Mouse (Mus musculus): ENCODE measurements around the gene Fam208b. TPM values are rescaled to one million over a fixed set of nuclear protein-coding genes. Genes with fewer than 3 reads are reported as not detected.

Fam208b gene
- polyA plus RNA-seq, 1 experiment: 31.1 TPM

DNA sequence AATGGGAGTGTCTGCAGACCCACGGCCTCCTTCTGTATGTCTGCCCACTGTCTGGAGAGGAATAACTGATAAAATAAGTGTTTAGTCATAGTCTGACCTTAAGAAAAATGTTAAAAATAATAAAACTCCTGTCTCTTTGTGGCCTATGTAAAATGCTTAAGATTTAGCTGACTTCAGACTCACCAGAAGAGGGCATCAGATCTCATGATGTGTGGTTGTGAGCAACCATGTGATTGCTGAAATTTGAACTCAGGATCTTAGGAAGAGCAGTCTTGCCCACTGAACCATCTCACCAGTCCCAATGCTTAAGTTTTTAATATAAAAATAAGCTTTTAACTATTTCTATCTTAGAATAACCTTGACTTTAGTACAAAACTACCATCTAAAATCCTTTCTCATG lies 47.8 kb downstream of the Fam208b start:
- TF ChIP-seq POLR2A (IDR thresholded peaks at IDR 0.05; ENCODE audit: borderline replicate concordance, extremely low read depth, insufficient read depth, insufficient read length, poor library complexity, severe bottlenecking): no peak
- no peak for TF ChIP-seq CTCF (IDR thresholded peaks at IDR 0.05; ENCODE audit: borderline replicate concordance, extremely low read depth, insufficient read depth, insufficient read length)
- no peak for DNase-seq (ENCODE audit: low read depth)

GRCm38 (mm10) chr13:3547856-3548255 lies 63.1 kb downstream of the Fam208b start:
- TF ChIP-seq CTCF (IDR thresholded peaks at IDR 0.05; ENCODE audit: borderline replicate concordance, extremely low read depth, insufficient read depth, insufficient read length): no peak

DNA sequence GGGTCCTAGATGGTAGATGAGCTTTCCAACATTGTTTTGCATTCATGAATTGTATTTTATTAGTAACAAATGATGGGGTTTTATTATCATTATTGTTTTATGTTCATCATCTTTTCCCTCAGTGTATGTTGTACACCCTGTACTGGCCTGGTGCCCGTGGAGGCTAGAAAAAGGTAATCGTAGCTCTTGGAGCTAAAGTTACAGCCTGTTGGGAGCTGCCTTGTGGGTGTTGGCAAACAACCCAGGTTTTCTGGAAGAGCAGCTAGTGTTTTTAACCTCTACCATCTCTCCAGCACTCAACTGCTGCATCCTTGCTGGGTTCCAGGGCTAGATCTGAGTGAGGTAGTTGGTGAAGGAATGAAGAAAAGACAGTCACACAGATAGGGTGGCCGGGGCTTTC lies 63.5 kb downstream of the Fam208b start:
- no peak for TF ChIP-seq CTCF (IDR thresholded peaks at IDR 0.05; ENCODE audit: borderline replicate concordance, extremely low read depth, insufficient read depth, insufficient read length)
- TF ChIP-seq POLR2A (IDR thresholded peaks at IDR 0.05; ENCODE audit: borderline replicate concordance, extremely low read depth, insufficient read depth, insufficient read length, poor library complexity, severe bottlenecking): no peak
- DNase-seq (ENCODE audit: low read depth): no peak

More at GRCm38 (mm10) chr13:3547856-3548255, 63.1 kb downstream of the Fam208b start:
- no peak for DNase-seq (ENCODE audit: low read depth)

DNA sequence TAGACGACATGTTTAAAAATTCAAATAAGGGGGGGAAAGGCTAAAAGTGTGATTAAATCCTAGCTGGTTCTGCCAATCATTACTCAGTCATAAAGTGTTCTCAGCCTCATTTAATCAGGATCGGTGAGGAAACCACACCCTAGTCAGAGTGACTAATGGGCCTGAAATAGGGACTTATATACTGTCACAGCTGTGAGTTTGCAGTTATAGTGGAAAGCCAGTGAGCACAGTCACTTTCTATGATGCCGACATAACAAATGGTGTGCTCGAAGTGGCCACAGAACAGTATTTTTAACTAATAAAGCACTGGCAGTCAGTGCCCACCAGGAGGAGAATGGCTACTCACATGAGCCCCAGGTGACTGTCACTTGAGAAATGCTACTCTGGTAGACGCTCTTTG lies 66.0 kb downstream of the Fam208b start:
- TF ChIP-seq CTCF (IDR thresholded peaks at IDR 0.05; ENCODE audit: borderline replicate concordance, extremely low read depth, insufficient read depth, insufficient read length) (no peak), POLR2A (IDR thresholded peaks at IDR 0.05; ENCODE audit: borderline replicate concordance, extremely low read depth, insufficient read depth, insufficient read length, poor library complexity, severe bottlenecking) (no peak)
- DNase-seq (ENCODE audit: low read depth): no peak

DNA sequence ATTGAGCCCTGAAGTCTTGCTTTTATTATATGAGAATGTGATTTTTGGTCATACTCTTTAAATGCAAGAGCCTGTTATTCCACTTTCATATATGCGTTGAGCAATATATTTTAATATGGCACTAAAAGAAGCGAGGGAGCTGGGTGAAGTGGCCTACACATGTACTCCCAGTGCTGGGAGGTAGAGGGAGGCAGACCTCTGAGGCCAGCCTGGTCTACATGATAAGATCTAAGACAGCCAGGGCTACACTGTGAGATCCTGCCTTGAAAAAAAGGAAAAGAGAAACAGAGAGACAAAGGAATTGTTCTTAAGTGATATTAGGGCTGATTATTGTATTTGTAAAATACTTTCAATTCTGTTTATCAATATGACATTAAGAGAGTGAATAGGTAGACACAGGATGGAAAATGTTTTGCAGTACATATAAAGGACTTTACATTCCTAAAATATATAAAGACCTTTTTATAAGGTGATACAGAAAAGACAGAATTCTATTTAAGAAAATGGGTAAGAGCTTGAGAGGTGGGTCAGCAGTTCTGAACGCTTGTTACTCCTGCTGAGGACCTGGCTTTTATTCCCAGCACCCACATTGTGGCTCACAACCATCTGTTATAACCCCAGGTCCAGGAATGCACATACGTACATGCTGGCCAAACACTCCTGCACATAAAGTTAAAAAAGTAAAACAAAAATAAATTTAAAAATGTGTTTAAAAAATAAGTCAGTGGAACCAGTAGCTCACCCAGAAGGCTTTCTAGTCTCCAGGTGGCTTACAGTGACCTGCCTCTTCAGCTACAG lies 66.6 kb downstream of the Fam208b start:
- DNase-seq (ENCODE audit: low read depth): no peak
- TF ChIP-seq CTCF (IDR thresholded peaks at IDR 0.05; ENCODE audit: borderline replicate concordance, extremely low read depth, insufficient read depth, insufficient read length) (no peak), POLR2A (IDR thresholded peaks at IDR 0.05; ENCODE audit: borderline replicate concordance, extremely low read depth, insufficient read depth, insufficient read length, poor library complexity, severe bottlenecking) (no peak)

DNA sequence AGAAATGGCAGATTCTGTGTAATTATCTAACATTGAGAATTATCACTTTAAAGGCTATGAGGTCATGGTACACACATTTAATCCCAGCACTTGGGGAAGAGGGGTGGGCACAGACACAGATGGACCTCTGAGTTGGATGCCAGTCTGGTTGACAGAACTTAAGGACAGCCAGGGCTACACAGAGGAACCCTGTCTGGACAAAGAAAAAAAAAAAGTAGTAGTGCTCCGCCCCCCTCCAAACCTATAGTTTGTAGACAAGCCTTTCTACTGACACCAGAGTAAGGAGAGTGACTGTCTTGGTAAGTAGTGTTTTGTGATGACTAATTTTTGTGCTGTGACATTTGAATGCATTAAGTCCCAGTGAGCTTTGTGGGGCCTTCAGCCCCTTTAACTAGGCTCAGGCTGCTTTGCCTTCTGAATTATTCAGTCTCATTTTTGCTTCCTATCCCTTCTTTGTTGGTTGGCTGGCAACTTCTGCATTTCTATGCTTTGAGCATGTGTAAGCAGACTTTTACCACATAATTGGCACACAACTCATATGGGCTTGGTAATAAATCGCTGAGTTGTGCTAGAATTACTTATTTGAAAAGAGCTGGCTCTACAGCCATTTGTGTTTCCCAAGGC lies 69.6 kb downstream of the Fam208b start:
- TF ChIP-seq POLR2A (IDR thresholded peaks at IDR 0.05; ENCODE audit: borderline replicate concordance, extremely low read depth, insufficient read depth, insufficient read length, poor library complexity, severe bottlenecking) (no peak), CTCF (IDR thresholded peaks at IDR 0.05; ENCODE audit: borderline replicate concordance, extremely low read depth, insufficient read depth, insufficient read length) (no peak)
- peak; percentile 93 for DNase-seq (ENCODE audit: low read depth)

DNA sequence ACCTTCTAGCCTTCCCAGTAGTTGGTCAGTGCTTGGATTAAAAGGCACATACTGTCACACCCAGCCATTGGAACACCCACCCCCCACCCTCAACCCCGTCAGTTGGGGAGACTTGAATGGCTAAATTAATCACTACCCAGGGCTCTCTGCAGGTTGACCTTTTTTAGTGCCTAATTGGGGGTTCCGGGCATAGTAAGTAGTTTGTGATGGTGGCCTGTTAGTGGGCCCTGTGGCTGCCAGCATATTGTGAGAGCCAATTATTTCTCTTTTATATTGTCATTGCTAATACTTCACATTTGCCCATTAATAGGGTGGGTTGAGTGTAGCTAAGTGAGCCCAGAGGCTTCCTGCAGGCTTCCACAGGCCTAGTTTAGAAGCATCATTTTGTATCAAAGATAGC lies 70.7 kb downstream of the Fam208b start:
- TF ChIP-seq CTCF (IDR thresholded peaks at IDR 0.05; ENCODE audit: borderline replicate concordance, extremely low read depth, insufficient read depth, insufficient read length) (no peak), POLR2A (IDR thresholded peaks at IDR 0.05; ENCODE audit: borderline replicate concordance, extremely low read depth, insufficient read depth, insufficient read length, poor library complexity, severe bottlenecking) (no peak)
- peak; percentile 83 for DNase-seq (ENCODE audit: low read depth)

GRCm38 (mm10) chr13:3538969-3539562 lies 71.8 kb downstream of the Fam208b start:
- DNase-seq (ENCODE audit: low read depth): peak; percentile 48
- TF ChIP-seq POLR2A (IDR thresholded peaks at IDR 0.05; ENCODE audit: borderline replicate concordance, extremely low read depth, insufficient read depth, insufficient read length, poor library complexity, severe bottlenecking) (no peak), CTCF (IDR thresholded peaks at IDR 0.05; ENCODE audit: borderline replicate concordance, extremely low read depth, insufficient read depth, insufficient read length) (no peak)

DNA sequence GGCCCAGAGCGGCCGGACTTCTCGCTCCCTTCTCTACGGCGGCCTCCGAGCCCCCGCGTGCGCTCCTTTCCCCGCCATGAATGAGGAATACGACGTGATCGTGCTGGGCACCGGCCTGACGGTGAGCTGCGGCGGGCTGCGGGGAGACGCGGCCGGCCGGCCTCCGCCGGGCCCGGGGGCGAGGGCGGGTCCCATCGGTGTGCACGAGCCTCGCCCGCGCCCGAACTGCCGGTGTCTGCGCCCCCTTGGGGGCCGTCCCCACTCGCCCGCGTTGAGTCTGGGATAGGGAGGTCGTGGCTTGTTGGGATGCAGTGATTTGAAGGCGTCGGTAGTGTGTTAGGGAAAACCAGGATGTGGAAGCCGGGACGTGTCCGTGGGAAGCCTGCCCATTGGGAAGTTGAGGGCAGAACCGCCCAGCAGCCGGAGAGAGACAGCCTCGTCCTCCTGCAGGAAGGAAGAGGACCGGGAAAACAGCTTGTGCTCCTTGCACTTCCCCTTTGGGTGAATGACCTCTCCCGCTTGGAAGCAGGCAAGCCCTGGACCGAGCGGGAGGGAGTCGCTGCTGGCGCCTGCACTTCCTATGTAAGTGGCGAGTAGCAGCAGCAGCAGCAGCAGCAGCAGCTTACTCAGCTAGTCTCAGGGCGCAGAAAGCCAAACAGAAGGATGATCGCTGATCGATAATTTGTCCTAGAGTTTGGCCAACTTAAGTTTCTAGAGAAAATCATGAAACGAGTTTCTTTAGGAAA lies 72.5 kb downstream of the Fam208b start:
- TF ChIP-seq CTCF (IDR thresholded peaks at IDR 0.05; ENCODE audit: borderline replicate concordance, extremely low read depth, insufficient read depth, insufficient read length) (no peak), POLR2A (IDR thresholded peaks at IDR 0.05; ENCODE audit: borderline replicate concordance, extremely low read depth, insufficient read depth, insufficient read length, poor library complexity, severe bottlenecking) (no peak)

GRCm38 (mm10) chr13:3537594-3538222 lies 73.2 kb downstream of the Fam208b start, which contains the start of gene Gdi2:
TSS of gene Gdi2 (plus strand) at chr13:3538063.
- TF ChIP-seq CTCF (IDR thresholded peaks at IDR 0.05; ENCODE audit: borderline replicate concordance, extremely low read depth, insufficient read depth, insufficient read length) (no peak), POLR2A (IDR thresholded peaks at IDR 0.05; ENCODE audit: borderline replicate concordance, extremely low read depth, insufficient read depth, insufficient read length, poor library complexity, severe bottlenecking) (peak; percentile 38; the same call in 1 of the 2 replicates)
- peak; percentile 99 for DNase-seq (ENCODE audit: low read depth)

More for the DNA sequence above, 72.5 kb downstream of the Fam208b start:
- DNase-seq (ENCODE audit: low read depth): peak; percentile 83
